Mouse (Mus musculus) cerebral cortex, adult 2 months (tissue): Measurements from ENCODE around the gene Golga3.

ENCODE experiments used
- WGBS: fragments of 180-500 bp; shearing (Covaris S2); methylation state at CpG from one replicate; pipeline ENCODE4 v1.1.7; 2018; 5-methylcytosine and 5-hydroxymethylcytosine counted together

Gene Golga3

DNA sequence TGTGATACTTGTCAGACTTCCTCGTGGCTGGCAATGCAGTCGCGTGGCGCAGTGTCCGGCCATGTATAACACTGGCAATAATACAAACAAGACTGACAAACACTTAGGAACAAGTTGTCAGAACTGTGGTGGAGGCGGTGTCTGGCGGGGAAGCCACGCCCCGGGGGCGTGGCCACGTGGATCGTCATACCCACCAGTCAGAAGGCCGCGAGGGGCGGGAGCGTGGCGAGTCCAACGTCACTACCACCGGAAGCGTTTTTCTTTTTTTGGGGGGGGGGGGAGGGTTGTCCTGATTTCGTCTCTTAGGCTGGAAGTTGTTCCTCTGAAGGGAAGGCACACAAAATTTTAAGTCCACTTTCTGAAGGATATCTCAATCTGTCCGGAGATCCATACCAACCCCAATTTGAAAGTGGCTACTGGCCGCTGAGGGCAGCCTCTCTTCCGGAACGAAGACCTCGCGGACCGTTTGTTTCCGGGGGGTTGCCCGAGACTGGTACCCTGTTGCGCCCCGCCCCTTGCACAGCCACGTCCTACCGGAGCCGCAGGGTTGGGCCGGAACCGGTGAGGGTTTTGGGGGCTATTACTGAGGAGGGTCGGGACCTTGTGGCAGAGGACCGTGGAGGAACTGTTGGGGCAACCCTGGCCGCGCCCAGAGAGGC lies at the start of gene Golga3:
TSS of gene Golga3 (plus strand) at position 340 of the 659 bp plus-strand sequence.
- WGBS: under 1% methylated on average over 41 of the region's 41 CpGs

DNA sequence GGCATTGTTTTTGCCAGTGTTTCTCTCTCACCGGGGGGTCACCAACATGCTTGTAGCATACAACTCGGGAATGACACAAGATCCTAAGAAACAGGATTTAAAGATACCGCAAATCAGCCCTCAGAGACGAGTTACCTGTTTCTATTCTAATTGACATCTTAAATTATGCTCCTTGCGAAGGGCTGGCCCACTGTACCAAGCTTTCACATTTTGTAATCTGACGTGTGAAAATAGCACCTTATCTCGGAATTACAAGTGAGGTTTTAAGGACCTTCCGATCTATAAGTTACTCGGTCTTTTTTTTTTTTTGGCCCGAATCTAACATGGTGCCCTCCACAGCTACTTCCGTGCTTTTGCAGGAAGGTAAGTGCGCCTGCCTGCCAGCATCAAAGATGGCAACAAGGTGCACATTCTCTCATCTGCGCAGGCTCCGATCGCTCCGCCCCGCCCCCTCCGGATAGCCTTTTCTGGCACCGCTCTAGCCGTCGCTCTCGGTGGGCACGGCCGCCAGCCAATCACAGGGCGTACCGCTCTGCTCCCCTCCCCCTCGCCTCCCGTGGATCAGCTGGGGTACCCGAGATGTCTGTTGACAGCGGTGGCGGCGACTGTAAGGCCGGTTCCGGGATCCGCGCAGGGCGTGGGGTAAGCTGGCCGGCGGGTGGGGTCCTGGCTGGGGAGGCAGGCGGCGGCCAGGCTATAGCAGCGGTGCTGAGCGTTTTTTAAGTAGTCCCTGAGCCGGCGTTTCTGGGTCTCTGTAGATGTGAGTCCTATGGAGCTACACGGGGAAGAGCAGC lies 41.0 kb upstream of the Golga3 start, which contains the start of gene Chfr:
TSS of gene Chfr (plus strand) at position 550 of the 794 bp plus-strand sequence.
- 1% methylated on average over 46 of the region's 46 CpGs for WGBS

DNA sequence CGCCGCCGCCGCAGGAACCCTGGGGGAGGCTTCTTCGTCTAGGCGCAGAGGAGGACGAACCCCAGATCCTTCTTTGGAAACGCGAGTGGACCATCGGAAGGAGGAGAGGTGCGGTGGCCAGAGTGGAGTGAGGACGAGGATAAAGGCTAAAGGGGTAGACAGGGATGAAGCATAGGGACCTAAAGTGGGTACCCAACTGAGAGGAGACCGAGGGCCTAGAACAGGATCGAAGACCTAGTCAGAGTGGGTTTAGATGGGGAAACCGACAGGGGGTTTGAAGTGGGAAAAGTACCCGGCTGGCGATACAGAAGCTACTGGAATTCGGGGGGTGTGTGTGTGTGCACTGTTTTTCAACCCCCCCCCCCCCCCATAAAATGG lies 40.4 kb upstream of the Golga3 start:
- 3% methylated on average over 18 of the region's 18 CpGs for WGBS

DNA sequence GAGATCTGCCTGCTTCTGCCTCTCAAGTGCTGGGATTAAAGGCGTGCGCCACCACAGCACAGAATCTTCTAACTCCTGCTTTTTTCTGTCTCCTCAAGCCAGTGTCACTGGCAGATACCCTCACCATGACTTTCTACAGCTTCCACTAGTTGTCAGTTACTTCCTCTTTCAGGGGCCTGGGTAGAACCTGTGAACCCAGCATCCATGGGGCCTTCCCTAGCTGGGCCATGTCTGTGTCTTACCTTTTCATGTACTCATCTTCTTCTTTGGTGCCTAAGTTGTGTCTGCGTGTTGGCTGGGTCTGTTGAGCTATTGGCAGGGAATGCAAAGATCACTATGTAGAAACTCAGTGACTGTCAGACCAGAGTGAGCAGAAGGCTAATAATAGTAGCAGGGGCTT lies 38.7 kb upstream of the Golga3 start:
- WGBS: over 99% methylated on average over 3 of the region's 3 CpGs

DNA sequence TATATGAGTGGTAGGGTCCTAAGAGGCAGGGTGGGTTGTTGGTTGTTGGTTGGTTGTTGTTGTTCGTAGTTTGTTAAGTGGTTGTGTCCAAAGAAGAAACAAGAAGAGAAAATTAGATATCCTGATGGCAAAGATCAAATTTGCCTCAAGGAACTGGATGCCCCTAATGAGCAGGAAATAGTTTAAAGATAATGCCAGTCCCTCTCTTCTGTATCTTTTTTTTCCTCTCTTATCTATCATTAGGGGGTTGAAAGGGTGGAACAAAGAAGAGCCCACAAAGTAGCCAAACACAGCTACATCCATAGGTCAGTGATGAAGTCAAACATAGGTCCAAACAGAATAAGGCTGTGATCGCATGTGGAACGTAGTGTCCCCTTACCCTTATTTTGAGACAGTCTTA lies 37.2 kb upstream of the Golga3 start:
- WGBS: 92% methylated on average over 3 of the region's 3 CpGs

GRCm38 (mm10) chr5:110140424-110140823 lies 36.1 kb upstream of the Golga3 start:
- WGBS: 92% methylated on average over 7 of the region's 7 CpGs

DNA sequence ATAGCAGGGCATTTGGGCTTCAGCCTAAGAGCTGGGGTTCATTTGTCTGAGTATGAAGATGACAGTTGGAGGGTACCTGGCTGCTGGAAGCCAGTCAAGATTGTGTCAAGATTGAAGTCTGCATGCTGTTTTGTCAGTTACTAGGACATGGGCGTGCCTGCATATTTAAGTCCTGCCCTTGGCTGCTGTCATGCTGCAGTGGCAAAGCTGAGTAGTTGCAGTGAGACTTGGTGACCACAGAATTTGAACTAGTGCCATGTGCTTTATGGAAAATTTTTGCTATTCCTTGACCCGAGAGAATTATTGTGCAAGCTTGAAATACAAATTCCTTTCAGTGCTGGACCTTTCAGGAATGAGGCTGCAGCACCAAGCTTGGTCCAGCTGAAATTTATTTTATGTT lies 34.2 kb upstream of the Golga3 start:
- WGBS: 90% methylated on average over 2 of the region's 2 CpGs

DNA sequence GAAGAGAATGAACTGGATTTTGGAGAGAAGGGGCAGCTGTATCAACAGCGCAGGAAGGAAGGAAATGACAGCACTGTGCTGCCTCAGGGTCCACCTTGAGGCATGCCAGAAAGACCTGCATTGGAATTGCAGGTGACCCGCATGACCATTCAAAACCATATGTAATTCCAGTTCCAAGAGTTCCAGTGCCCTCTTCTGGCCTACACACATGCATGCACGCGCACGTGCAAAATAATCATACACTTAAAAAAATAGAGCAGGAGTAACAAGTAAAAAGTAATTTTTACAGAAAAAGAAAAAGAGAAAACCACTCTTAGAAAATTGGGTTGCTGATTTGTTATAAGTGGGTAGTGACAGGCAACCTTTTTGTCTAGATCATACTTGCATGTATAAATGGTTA lies 33.5 kb upstream of the Golga3 start:
- 81% methylated on average over 5 of the region's 5 CpGs for WGBS

DNA sequence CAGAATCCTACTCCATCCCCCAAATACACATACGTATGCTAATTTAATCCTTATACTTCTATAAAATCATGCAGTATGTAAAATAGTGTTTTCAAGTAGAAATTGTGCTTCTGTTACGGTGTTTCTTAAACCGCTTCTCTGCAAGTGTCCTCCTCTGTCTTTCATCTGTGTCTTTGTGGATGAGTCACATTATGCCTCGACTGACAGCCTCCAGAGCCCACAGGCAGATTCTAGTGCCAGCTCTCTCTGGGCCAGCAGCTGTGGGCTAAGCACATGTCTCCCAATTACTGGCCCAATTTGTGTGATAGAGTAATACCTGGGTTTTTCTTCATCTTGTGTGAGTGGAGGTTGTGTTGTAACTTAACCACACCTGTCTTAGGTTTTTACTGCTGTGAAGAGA lies 7.1 kb upstream of the Golga3 start:
- 65% methylated on average over 4 of the region's 4 CpGs for WGBS

- 2% methylated on average over 19 of the region's 19 CpGs for WGBS
Measured at GRCm38 (mm10) chr5:110177021-110177420, 520 bp downstream of the Golga3 start.

DNA sequence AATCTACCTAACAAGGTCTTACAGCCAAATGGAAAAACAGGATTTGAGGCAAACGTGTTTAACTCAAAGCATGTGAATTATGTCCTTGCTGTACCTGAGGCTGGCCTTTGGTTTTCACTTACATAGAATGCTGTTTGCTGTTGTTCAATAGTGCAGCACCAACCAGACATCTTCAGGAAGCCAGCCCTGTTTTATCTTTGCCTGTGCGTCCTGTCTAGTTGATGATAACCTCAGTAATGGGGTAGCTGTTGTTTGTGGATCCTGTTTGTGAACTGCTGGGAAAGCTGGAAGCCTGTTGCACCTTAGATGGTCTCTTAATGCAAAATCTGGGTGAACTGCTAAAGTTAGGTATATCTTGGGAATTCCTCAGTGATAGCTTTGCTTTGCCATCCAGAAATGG lies 2.1 kb downstream of the Golga3 start:
- 87% methylated on average over 2 of the region's 2 CpGs for WGBS

DNA sequence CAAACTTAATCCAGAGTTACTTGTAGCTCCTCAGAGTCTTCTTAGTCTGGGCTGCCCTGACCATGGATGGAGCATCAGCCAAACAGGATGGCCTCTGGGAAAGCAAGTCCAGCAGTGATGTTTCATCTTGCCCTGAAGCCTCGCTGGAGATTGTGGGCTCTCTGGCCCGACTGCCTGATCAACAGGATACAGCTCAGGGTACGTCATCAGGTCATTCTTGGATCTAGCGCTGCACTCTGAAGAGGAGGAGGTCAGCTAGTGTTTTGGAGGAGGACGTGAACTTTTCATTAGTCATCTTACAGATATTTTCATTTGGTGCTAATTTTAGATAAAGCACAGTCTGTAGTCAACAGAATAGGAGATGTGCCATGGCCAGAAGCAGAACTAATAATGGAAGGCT lies 5.2 kb downstream of the Golga3 start:
- 80% methylated on average over 5 of the region's 5 CpGs for WGBS

- 78% methylated on average over 10 of the region's 10 CpGs for WGBS
Measured at GRCm38 (mm10) chr5:110203164-110203895, 26.8 kb downstream of the Golga3 start.

DNA sequence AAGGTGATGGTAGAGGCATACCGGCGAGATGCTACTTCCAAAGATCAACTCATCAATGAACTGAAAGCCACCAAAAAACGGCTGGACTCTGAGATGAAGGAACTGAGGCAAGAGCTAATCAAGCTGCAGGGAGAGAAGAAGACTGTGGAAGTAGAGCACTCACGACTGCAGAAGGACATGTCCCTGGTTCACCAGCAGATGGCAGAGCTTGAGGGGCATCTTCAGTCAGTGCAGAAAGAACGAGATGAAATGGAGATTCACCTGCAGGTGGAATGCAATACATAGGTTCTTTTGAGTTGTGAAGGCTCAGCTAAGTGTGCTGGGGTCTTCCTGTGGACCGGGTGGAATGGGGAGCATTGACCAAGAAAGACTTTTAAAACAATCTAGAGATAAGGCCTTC lies 28.3 kb downstream of the Golga3 start:
- 79% methylated on average over 6 of the region's 6 CpGs for WGBS

DNA sequence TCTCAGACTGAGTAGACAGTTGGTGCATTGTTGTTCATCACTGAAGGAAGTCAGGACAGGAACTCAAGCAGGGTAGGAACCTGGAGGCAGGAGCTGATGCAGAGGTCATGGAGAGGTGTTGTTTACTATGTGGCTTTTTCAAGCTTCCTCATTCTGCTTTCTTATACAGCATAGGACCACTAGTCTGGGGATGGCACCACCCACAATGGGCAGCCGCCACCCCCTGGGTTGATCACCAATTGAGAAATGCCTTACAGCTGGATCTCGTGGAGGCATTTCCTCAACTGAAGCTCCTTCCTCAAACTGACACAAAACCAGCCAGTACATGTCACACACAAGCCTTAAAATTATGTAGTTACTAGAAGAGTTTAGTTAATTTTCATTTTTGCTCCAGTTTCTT lies 34.8 kb downstream of the Golga3 start:
- 92% methylated on average over 2 of the region's 2 CpGs for WGBS

GRCm38 (mm10) chr5:110216780-110217179 lies 40.3 kb downstream of the Golga3 start:
- WGBS: 94% methylated on average over 3 of the region's 3 CpGs

GRCm38 (mm10) chr5:110220331-110220730 lies 43.8 kb downstream of the Golga3 start:
- 88% methylated on average over 4 of the region's 4 CpGs for WGBS

GRCm38 (mm10) chr5:110222757-110223156 lies 46.3 kb downstream of the Golga3 start:
- WGBS: 70% methylated on average over 6 of the region's 6 CpGs

- 66% methylated on average over 3 of the region's 3 CpGs for WGBS
Measured at GRCm38 (mm10) chr5:110225056-110225455, 48.6 kb downstream of the Golga3 start.

GRCm38 (mm10) chr5:110227336-110227883 lies 50.9 kb downstream of the Golga3 start:
- 69% methylated on average over 1 of the region's 1 CpGs for WGBS

DNA sequence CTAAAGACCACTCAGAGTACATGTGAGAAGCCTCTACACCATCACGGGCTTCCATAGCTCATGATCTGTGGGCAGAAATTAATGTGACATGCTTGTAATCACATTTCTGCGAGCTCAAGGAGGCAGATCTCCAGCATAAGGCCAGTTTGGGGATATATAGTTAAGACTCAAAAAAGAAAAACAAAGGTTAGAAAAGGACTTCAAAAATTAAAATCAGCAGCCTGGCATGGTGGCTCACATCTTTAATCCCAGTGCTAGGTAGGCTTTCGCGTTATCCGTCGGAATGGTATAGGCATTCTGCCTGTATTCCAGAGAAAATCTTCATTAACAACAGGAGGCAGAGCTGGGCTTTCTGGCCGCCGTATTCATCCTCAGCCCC lies 53.9 kb downstream of the Golga3 start:
- WGBS: 2% methylated on average over 8 of the region's 8 CpGs

- under 1% methylated on average over 79 of the region's 81 CpGs for WGBS
Measured at GRCm38 (mm10) chr5:110230780-110231461, 54.4 kb downstream of the Golga3 start, which contains the start of gene Ankle2. TSS of gene Ankle2 (plus strand) at chr5:110231004.
